Mouse (Mus musculus) c-Kit-positive CD71-negative TER-119-negative erythroid progenitor cells, embryonic 14.5 days (primary cell): ENCODE results near the gene Gm4969.
"Not testable (repeated sequence)": the region's sequence is repeated elsewhere in the genome, so short reads cannot be mapped to it uniquely, and the experiment has no call there.

Experiments
- DNase-seq: peaks from one replicate; pipeline ENCODE4 v3.0.0-alpha.2; 2013; ENCODE audit warnings: low read depth

Gm4969 gene

GRCm38 (mm10) chr7:19118028-19118771, at the start of gene Gm4969:
Gm4969 (minus strand) TSS chr7:19118368.
- no peak for DNase-seq

GRCm38 (mm10) chr7:19166990-19167389, 48.8 kb upstream of the Gm4969 start:
- no peak for DNase-seq

DNA sequence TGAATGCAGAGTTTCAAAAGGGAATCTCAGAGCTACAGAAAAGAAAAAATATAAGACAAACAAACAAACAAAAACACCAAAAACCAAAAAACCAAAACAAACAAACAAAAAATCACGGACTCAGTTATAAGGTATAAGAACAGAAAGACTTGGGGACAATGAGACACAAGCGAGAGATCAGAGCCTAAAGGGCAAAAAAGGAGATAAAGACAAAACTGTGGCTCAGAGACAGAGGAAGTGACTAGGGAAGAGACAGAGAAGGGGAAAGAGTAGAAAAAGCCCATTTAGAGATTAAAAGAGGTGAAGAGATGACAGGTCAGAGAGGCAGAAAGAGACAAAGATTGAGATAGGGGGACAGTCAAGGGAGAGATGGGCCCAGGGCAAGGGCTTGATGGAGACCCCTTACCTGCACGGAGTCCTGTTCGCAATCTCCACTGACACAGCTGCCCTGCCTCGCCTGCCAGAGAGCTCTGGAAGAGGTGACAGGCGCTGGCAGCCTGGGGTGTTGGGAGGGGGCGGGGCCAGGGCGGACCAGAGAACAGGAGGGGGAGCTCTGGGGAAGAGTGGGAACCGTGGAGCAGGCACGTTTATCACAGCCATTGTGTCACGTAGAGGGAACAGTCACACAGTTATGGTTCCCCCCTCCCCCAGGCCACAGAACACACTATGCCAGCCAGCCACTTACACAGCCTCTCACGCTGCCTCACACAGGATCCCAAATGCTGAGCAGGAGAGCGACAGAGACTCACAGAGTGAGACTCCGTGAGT, 47.7 kb upstream of the Gm4969 start, which contains the start of gene Gipr:
Gipr (minus strand) TSS at position 472 of the 768 bp plus-strand sequence.
- DNase-seq = no peak

GRCm38 (mm10) chr7:19164978-19165377, 46.8 kb upstream of the Gm4969 start:
- DNase-seq = no peak

- no peak for DNase-seq
Observed at GRCm38 (mm10) chr7:19164189-19164588, 46.0 kb upstream of the Gm4969 start.

DNA sequence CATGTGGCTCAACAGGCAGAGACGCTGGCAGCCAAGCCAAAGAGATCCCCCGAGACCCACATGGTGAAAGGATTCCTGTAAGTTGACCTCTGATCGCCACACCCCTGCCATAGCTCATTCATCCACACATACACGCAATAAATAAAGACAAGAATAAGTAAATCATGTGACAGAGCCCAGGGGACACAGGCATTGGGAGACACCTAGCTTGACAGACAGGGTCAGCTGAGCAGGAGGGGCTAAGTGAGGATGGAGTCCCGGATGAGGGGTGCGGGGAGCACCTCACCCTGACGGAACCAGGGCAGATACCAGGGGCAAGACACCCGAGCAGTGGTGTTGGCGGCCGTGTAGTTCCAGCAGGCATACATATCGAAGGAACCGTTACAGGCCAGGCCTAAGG, 45.6 kb upstream of the Gm4969 start:
- no peak for DNase-seq

GRCm38 (mm10) chr7:19162928-19163327, 44.8 kb upstream of the Gm4969 start:
- no peak for DNase-seq

GRCm38 (mm10) chr7:19160115-19160514, 41.9 kb upstream of the Gm4969 start:
- DNase-seq = no peak

- no peak for DNase-seq
Observed at GRCm38 (mm10) chr7:19159411-19159810, 41.2 kb upstream of the Gm4969 start.

DNA sequence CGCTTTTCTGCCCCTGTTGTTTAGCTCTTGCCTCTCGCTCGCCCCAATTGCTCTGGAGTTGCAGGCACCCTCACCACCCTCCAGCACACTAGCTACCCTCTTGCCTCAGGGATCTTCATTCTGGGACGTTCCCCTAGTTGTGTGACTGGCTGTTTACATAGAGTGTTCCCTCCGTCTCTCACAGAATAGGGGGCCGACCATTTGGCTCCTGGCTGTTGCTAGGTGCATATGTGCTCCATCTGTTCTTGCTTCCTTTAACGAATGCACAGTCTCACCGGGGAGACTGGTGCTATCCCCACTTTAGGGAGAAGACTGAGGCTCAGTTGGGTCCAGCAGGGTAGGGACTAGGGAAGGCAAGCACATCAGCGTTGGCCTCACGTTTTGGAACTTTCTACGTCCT, 40.4 kb upstream of the Gm4969 start:
- DNase-seq = no peak

GRCm38 (mm10) chr7:19157160-19157800, 39.1 kb upstream of the Gm4969 start:
- DNase-seq = peak; percentile 71

DNA sequence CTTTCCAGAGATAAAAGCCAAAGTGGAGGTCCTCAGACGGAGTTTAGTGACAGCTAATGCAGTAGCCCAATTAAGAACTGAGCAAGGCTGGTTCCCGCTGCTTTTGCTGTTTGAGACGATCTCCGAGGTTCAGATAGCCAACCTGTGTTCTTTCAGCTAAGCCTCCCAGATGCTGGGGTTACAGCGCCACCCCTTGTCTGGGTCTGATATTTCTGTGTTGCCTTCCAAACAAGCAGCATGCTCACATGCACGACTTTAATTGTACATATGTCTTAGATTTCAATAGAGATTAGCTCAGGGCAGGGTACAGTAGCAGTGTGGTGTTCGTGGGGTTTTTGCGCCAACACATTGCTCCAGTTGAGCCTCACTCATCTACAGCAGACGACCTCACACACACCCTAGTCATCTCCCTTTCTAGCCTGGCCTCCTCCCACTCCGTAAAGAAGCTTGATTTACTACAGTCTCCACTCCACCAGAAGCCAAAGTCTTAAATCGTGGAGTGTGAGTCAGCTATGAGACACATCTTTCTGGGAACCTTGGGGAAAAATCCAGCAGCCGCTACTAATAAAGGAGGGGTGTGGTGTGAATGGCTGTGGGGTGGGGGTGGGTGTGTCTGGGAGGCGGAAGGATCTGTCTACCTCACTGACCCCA, 37.8 kb upstream of the Gm4969 start:
- DNase-seq = no peak

- no peak for DNase-seq
Observed at GRCm38 (mm10) chr7:19154796-19155195, 36.6 kb upstream of the Gm4969 start.

GRCm38 (mm10) chr7:19151121-19151520, 33.0 kb upstream of the Gm4969 start:
- not testable (repeated sequence) for DNase-seq

DNA sequence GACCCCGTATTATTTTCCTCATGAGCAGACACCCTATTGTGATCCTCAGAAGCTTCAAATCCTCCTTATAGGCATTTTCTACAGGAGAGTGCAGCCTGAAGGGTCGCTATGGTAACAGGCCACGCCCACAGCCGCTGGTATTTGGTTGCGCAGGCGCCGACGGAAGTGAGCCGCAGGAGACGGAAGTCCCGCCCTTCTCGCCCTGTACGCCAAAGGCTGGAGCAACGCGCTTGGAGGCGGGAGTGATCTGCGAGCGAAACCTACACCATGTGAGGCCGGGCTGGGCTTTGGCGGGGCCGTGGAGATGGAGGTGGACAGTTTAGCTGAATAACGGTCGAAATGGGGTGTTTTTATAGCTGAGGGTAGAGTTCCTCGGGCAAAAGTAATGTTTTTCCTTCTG, 31.5 kb upstream of the Gm4969 start, which contains the start of gene Snrpd2:
Snrpd2 (plus strand) TSS at position 97 of the 400 bp plus-strand sequence.
- DNase-seq = peak; percentile 87

DNA sequence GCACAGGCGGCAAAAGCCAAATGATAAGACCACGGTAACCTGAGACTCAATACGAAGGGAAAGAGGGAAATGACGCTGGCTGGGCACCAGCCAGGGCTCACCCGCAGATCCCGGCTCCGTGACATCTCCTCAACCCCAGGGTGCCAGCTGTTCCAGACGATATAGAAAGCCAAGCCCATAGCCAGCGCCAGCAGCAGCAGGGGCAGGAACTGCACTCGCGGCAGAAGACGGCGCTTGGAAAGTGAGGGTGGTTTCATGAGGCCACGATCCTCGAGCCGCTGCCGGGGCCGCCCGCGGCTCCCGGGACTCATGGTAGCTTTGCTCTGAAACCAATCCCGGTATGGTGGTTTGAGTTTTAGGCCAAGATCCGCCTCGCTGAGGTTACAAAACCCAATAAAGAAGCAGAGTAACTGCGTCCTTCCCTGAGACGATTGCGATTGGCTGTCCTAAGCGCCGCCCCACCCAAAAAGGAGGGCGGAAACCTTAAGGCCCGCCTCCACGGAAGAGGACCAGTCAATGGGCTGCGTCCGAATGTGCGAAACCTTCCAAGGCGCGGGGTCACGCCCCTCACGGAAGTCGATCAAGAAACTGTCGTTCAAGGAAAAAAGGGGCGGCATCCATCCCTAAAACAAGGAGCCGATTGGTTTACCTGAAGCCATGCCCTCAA, 30.8 kb upstream of the Gm4969 start, which contains the start of gene Qpctl:
Qpctl (minus strand) TSS at position 417 of the 667 bp plus-strand sequence.
- peak; percentile 99 for DNase-seq

GRCm38 (mm10) chr7:19148180-19148874, 30.2 kb upstream of the Gm4969 start:
- DNase-seq = no peak

DNA sequence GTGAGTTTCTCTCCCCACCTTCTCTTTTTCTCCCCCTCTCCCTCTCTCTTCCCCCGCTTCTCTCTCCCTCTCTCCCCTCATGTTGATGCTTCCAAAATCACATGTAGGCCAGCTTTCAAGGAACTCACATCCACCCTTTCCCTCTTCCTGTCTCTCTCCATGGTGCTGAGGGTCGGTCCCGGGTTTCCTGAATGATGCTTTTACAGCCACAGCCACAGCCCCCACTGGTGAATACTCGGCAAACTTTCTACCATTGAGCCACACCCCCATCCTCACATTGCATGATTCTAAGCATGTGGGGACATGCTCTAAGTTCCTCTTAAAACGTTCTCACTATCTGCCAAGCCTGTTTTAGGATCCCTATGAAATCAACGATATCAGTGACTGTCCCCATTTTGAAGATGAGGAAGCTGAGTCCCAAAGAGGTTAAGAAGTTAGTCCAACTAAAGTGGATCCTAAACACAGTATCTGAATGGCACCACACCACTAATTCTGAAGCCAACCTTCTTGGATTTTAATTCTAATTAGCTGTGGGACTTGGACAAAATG, 29.4 kb upstream of the Gm4969 start:
- no peak for DNase-seq

GRCm38 (mm10) chr7:19146793-19147192, 28.6 kb upstream of the Gm4969 start:
- DNase-seq = no peak

GRCm38 (mm10) chr7:19137380-19137779, 19.2 kb upstream of the Gm4969 start:
- no peak for DNase-seq
